ENCODE assay signal across 15 mouse cellular contexts in genomic region chr5:3784751-3785496, GRCm38 (mm10).
"Had no signal": no experiment of that assay in that cellular context is flagged by ENCODE, and none has a peak within 500 bp of the region (broad histone marks: within the 10 kb centered on the region; RNA-seq: fewer than 3 reads in every experiment).

No protein-coding gene starts in this region.

- DNase-seq: kidney, adult 8-10 months; kidney, postnatal 36 days; liver; liver, embryonic 13.5 days; liver, postnatal 0 days; lung, postnatal 36 days; midbrain, embryonic 14.5 days; right cerebral cortex, postnatal 4 days; spleen, adult 18-20 months; thymus, adult 18-20 months; thymus, postnatal 14 days had no signal

- H3K27ac ChIP-seq: kidney, postnatal 0 days; left cerebral cortex, adult 2 months; liver, embryonic 13.5 days; lung, embryonic 15.5 days had no signal

- ATAC-seq: intestine, postnatal 0 days; liver, postnatal 0 days had no signal

- H3K4me2 ChIP-seq: liver, embryonic 13.5 days; lung, embryonic 15.5 days had no signal

- H3K9me3 ChIP-seq: liver, embryonic 13.5 days; lung, embryonic 15.5 days had no signal

- H3K27me3 ChIP-seq: liver, embryonic 13.5 days; lung, embryonic 15.5 days had no signal

- H3K4me3 ChIP-seq: left cerebral cortex, adult 2 months; liver, embryonic 13.5 days; lung, embryonic 15.5 days had no signal

- H3K4me1 ChIP-seq: lung, embryonic 15.5 days had no signal

- H3K36me3 ChIP-seq: liver, embryonic 13.5 days; lung, embryonic 15.5 days had no signal

- H3K9ac ChIP-seq: liver, embryonic 13.5 days; liver, postnatal 0 days; lung, embryonic 15.5 days had no signal
